Mouse (Mus musculus) embryo, embryonic 10 days (tissue): ENCODE results near the gene Adgrg5.

ENCODE experiments used
- DNase-seq: peaks from one replicate; pipeline ENCODE4 v3.0.0-alpha.2; 2015; ENCODE audit warnings: low spot score

Gene Adgrg5

GRCm38 (mm10) chr8:94917352-94917751, 6.1 kb upstream of the Adgrg5 start:
- DNase-seq, result peak; percentile 97

DNA sequence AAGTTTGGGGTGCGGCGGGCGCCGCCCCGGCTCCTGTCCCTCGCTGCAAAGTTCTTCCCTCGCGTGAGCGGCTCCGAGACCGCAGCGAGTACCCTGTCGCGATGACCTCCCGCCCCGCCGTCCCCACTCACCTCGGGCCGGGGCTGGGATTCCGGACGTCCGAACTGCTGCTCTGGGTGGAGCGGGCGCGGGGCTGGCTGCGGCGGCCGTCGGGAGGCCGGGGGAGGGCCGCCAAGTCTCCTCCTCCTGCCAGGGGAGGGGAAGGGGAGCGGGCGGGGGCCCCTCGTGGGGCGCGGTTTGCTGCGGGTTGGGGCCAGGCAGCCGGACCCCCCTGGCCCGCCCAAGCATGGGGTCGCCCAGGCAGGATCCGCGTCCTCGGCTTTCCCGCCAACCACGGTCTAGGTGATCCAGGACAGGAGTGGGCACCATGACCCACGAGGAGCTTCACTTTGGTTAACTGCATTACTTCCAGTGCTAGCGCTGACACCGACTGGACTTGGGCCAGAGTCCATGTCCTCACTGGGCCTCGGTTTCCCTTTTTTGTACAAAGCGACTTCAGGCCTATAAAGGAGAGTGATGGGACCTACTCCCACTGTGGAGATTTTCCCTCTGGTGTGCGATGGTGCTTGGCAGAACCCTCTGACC, 5.5 kb upstream of the Adgrg5 start, which contains the start of gene Ccdc102a:
TSS of gene Ccdc102a (minus strand) at position 248 of the 645 bp plus-strand sequence.
- DNase-seq, result peak; percentile 56

DNA sequence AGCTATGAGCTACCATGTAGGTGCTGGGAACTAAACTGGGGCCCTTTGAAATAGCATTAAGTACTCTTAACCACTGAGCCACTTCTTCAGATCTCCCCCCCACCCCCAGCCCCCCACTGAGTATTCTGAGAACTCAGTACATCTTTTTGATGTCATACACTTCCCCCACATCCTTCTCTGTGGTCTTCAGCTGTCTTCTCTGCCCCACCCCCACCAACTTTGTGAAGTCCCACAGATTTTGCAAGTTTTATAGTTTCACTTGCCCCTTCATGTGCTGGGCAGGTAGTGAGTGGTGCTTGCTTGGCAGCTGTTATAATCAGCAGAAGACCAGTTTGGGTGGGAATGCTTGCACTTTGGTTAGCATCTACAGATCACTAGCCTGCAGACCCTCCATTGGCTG, 4.2 kb upstream of the Adgrg5 start:
- no peak for DNase-seq

- no peak for DNase-seq
Measured at GRCm38 (mm10) chr8:94922176-94922575, 1.3 kb upstream of the Adgrg5 start.

DNA sequence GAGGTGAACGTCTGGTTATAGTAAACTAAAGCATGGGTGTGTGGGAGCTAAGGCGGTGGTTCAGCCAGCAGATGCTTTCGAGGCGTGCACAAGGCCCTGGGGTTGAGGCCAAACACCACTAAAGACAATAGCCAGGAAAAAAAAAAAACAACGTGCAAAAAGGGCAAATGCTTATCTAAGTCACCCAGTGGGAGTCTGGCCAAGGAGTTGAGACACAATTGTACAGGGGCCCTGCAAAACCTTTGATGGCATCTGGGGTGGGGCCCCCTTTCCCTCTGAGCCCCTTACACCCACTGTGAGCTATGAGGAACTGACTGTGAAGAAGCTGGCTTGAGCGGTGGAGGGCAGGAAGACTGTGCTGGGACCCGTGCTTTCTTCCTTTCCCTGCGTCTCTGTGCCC, 892 bp upstream of the Adgrg5 start:
- no peak for DNase-seq

DNA sequence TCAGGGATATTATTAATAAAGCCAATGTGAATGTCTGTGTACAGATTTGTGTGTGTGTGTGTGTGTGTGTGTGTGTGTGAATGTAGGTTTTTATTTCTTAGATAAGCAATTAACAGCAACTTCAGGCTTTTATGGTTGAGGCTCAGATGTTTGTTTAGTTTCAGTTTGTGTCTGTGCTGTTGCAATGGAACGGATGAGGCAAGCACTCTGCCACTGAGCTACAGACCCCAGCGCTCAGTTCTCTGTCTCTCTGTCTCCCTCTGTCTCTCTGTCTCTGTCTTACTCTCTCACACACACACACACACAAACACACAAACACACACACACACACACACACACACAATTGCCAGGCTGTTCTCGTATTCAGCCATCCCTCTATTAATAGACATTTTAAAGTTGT, 4.7 kb downstream of the Adgrg5 start:
- DNase-seq, result no peak

- DNase-seq, result no peak
Measured at GRCm38 (mm10) chr8:94933918-94934317, 10.4 kb downstream of the Adgrg5 start.

DNA sequence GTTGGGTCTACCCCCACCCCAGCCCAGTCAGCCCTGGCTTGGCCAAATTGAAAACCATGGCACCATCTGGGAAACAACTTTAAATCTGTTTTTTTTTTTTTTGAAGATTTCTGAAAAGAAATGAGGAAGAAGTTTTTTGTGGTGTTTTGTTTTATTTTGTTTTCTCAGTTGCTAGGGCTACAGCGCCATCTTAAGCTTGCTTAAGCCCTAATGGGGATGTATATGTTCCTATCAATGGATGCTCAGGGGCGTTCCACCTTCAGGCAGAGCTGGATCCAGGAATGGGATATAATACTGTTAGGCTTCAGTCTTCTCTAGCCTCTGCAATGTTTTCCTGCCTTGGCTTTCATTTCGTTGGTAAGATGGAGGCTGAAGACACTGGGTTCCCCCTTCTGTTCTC, 11.7 kb downstream of the Adgrg5 start:
- no peak for DNase-seq

GRCm38 (mm10) chr8:94942566-94942965, 19.1 kb downstream of the Adgrg5 start:
- DNase-seq, result peak; percentile 76

DNA sequence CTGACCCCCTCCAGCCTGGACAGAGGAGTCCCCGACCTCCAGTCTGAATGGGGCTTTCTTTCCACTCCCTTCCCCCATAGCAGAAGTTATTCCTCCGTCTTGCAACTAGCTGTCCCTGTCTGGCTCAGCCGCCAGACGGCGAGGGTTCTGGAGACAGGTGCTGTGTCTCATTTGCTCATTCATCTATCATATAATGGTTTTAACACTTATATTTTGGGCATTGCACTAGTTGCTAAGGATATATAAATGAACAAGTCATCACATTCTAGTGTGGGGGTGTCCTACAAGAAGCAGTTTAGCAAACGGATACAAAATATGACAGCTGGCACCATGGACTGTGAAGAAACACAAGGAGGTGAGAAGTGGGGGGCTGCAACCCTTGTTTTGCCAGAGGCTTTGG, 21.7 kb downstream of the Adgrg5 start:
- no peak for DNase-seq

DNA sequence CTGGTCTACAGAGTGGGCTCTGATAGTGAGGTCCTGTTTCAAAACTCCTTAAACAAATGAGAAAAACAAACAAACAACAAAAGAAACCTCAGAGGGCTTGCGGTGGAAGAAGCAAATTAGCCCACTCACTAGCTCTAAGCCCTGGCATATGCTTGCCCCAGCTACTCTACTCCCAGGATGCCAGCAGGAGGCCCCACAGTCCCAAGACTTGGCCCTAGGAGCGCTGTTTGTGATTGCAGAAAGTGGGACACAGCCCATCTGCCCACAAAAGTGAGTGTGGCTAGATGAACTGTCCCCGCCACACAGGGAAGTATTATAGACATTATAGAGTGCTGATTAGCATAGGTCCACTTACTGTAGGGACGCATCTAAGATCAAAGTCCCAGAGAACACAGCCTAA, 24.9 kb downstream of the Adgrg5 start:
- DNase-seq, result no peak

GRCm38 (mm10) chr8:94949010-94949409, 25.5 kb downstream of the Adgrg5 start:
- no peak for DNase-seq

- DNase-seq, result peak; percentile 83
Measured at GRCm38 (mm10) chr8:94950046-94950445, 26.6 kb downstream of the Adgrg5 start.

GRCm38 (mm10) chr8:94950458-94950857, 27.0 kb downstream of the Adgrg5 start:
- no peak for DNase-seq

DNA sequence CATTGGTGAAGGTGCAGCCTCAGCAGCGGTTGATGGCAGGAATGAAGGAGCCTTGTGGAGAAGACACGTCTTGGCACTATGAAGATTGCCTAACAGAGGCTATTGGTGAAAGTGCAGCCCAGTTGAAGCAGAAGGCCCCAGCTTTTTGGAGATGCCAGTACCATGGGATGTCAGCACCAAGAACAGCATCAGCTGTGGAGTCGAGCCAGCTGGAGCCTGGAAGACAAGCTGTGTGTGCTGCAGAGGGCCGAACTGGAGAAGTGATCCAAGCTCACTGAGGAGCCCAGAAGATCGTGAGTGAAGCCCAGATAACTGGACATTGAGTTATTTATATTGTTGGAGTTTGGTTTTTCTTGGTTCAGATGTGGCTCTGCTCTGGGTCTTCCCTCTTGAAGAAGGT, 28.6 kb downstream of the Adgrg5 start:
- no peak for DNase-seq

DNA sequence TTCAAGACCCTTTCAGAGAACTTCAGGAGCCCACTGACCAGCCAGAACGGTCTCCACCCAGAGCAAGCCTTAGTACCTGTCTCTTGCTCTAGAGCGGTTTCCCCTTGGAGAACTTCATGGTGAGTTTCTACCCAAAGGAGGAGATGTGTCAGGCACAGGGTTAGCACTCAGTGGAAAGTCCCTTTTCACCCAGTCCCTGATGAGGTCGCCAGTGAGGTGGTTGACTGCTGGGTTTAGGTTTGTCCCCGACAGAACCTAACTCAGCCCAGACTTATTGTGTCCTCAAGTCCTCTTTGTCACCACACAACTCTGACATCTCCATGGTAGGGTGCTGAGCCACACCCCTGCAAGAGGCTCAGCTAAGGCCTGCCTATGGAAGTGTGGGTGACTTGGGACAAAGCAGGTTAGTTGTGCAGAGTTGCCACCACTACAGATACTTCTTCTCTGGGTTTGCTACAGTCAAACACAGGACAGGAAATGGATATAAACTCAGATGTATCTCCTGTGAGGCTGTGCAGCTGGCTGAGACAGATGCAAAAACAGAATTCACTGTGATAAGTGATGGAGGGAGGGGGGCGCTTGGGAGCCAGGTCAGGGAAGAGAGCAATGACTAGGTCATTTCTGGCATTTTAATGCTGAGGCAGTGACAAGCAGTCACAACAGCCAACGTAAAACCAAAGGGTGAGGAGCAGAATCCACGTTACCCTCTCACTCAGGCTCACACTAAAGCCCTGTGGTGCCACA, 30.3 kb downstream of the Adgrg5 start:
- DNase-seq, result no peak

DNA sequence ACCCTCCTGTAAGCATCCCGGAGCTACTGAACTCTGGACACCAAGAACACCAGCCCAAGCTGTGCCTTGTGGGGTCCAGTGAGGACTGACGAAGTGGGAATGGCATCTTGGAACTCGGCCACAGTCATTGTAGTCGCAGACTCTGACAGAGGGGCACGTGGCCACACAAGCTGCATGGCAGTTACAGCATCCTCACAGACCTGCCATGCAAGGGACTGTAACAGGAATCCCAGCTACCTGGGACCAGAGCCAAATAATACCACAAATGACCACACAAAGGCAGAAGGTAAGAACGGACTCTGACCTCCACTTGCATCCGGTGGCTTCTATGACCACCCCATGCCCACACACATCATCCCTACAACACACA, 30.9 kb downstream of the Adgrg5 start:
- DNase-seq, result no peak

DNA sequence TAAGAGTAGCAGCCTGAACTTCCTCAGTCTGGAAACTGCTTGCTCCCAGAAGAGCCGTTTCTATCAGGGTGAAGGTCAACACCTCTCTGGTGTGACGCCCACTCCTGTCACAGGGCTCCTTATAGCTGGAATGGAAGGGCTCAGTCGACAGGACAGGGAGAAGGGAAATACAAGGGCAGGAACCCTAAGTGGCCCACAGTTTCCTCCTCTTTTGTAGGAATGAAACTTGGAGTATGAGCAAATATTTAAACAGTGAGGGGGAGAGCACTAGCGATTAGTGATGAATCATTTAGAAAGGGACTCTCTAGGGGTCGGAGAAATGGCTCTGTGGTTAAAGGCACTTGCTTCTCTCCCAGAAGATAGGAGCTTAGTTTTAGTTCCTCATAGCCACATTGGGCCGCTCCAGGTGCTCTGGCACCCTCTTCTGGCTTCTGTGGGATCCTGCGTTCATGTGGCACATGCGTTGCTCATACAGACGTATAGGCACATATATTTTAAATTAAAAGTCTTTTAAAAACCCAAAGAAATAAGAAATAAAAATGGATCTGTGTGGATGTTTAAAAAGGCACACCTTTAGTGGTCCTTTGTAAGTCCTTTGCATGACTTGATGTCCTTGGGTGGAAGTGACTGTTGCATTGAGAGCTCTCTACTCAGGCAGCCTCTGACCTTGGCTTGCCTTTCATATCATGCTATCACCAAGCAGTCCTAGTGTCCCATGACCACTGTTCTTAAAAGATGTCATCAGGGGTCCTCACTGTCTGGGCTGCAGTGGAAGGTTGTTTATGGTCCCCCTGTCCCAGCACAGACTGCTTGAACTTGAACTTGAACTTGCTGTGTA, 31.6 kb downstream of the Adgrg5 start:
- peak; percentile 61 for DNase-seq

- no peak for DNase-seq
Measured at GRCm38 (mm10) chr8:94956078-94956574, 32.6 kb downstream of the Adgrg5 start.

DNA sequence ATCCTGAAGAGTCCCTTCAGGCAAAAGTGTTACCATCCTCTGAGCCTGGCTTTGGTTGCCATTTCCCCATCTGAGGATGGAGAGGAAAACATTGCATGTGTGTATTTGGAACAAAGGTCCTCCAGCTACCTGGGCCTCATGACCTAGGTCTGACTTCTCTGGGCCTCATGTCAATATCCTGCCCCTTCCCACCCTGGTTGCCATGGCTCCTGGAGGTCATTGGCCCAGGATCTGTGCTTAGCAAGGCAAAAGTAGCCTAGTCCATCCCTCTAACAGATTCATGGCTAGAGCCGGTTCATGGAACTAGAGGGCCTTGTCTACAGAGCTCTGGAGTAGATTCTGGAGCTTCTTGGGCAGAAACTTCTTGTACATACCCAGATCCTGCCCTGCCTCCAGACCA, 38.7 kb downstream of the Adgrg5 start:
- DNase-seq, result no peak

- peak; percentile 27 for DNase-seq
Measured at GRCm38 (mm10) chr8:94964828-94965227, 41.3 kb downstream of the Adgrg5 start.

- DNase-seq, result peak; percentile 72
Measured at GRCm38 (mm10) chr8:94966578-94966977, 43.1 kb downstream of the Adgrg5 start.

DNA sequence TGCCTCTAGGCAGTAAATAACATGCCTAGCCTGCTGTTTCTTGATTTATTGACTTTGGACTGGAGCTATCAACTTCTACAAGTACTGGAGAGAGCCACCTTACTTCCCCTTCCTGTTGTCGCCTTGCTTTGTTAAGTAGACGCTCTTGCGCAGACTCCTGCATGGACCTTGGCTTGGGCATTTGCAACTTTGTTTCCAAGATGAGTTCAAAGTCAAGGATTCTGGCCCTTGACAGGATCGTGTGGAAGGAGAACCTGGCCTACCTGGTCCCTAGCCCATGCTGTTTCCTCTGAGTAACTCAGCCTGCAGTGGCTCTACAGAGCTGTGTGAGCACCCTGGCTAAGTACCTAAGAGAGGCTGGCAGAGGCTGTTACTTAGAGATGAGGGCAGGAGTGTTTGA, 43.6 kb downstream of the Adgrg5 start:
- DNase-seq, result no peak
